Mouse (Mus musculus): ENCODE measurements around the gene Defb19.

Defb19 gene

DNA sequence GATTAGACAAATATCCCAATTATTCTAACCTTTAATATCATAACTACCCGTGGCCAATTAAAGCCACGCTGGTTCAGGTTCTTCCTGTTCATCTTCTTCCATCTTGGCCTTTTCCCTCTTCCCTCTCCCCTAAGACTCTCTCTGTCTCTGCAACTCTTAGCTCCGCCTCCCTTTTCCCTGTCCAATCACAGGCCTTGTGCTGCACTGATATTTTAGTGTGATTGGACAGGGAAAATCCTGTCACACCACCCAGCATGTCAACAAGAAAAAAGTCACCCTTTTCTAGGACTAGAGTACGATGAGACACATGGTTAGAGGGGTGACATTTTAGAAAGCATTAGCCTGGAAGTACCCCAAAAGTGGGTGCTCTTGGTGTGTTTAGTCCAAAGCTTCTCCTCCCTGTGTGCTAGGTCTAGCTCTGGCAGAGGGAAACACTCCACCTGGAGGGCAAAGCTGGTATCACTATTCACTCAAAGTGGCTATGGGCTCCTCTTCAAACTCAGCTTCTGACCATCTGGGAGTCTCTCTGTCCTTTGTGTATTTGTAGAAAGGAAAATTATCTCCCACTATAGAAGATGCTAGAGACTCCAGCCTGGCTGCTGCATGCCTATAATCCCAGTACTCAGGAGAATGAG is 6.9 kb upstream of the Defb19 start:
- DNase-seq, result no peak

DNA sequence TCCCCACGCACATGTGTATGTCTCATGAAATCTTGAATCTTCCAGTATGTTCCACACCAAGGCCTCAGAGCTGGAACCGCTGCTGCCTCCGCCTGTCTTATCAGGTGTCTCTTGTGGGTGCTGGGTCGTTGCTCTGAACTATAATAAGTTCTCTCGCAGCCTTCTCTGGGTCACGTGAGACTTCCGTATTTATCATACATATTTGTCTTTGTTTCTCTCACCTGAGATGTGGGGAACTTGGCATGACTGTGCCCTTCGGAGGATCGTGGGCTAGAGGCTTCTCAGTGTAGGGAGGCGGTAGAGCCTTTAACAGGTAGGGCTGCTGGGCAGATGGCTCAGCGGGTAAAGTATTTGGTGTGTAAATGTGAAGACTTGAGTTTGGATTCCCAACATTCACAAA is 500 bp upstream of the Defb19 start:
- no peak for DNase-seq

DNA sequence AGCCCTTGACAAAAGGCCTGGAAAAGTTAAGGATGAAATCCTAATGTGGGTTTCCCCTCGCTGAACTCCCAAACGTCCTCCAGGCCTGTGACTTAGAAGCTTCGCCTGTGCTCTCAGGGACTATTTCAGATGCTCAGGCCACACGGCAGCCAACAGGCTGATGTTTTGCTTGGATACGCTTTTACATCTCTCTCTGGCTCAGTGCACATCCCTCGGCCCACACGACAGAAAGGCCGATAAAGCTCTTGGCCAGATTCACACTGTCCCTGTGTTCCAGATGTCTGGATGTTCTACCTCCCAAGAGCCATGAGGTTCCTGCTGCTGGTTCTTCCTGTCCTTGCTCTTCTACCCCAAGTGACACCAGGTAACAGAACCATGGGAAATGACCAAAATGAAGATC is 6.6 kb downstream of the Defb19 start:
- DNase-seq, result no peak

DNA sequence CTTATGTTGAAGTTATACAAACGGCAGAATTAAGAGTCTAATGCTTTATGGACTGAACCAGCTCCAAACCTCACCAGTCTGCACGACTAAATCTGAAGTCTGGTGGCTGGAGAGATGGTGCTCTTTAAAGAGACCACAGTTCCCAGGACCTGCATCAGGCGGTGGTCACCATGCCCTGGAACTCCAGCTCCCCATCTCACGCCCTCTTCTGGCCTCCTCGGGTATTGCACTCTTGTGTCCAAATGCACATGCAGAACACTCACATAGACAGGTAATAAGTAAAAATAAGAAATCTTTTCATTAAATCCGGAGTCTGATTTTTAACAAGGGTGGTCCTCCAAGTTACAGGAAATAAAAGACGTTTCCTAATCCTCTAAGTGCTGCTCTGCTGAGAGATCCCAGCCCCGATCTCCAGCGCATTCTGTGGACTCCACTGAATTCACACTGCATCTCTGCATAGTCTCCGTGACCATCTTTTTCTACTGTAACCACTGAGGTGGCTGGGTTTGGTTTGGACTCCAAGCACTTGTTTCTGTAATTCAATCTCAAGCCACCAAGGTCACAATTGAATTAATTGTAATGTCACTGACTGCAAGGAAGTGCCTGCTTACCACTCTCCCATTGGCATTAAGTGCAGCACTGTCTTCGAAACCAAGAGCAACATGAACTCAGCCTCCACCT is 7.9 kb downstream of the Defb19 start, which contains the start of gene Defb21:
Gene Defb21 (plus strand): TSS at position 631 of the 681 bp plus-strand sequence.
- DNase-seq, result peak; percentile 8 to 12

DNA sequence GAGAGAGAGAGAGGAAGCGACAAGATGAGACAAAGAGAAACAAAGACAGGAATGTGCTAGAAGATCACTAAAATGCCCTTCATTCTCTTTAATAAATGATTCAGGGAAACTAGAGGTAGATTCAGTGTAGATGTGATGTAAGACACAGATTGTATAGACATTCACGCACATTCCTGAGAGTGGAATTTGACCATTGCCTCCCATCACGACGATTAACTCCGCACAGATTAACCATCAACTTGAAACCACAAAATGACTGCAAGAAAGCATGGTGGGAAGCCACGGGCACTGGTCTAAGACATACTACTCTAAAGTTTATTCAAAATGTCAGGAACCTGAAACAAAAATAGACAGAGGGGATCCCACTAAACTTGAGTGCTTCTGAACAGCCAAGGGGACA is 9.8 kb downstream of the Defb19 start:
- no peak for DNase-seq

DNA sequence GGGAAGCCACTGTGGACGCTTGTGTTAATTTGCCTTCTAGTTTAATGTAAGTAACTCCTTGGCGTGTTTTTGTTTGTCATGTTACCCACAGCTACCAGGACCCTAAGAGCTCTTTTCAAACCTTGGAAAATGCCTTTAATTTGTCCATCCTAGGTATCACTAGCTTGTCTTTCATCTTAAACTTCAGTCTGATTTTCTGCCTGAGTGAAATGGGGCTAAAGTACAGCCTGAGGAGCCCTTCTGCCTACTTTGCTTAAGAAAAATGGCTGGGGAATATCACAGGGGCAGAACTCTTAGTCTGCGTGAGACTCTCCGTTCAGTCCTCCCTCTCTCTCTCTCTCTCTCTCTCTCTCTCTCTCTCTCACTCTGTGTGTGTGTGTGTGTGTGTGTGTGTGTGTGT is 10.2 kb downstream of the Defb19 start:
- DNase-seq, result no peak

DNA sequence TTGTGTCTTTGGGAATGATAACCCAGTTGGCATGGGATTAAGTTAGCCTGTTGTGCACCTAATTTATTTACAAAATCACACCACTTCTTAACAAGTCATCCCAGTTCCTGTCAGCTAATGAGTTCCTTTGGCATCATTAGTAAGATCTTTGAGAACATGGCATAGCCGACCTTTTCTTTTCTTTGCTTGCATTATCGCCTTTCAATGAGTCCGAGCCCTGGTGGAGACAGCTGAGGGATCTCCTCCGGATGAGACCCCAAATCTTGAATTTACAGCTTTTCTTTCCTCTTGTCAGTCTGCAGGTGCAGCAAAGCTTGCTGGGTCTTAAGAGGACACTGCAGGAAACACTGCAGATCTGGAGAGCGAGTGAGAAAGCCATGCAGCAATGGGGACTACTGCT is 11.1 kb downstream of the Defb19 start, which contains the start of gene Gm17416:
Gene Gm17416 (plus strand): TSS at position 301 of the 400 bp plus-strand sequence.
- no peak for DNase-seq

DNA sequence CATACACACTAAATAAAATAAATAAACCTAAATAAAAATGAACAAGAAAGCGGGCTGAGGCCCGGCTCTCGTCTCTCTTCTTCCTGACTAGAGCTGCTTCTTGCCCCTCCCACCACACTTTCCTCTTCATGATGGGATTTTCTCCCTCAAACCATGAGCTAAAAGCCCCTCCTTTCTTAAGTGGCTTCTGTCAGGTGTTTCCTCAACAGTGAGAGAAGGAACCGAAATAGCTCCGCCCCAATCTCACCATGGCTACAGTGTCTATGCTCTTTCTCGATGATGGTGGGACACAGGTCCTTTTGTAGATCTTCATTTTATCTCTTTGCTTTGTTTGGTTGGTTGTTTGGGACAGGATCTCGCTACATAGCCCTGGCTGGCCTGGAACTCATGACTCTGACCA is 23.5 kb downstream of the Defb19 start:
- DNase-seq, result no peak

DNA sequence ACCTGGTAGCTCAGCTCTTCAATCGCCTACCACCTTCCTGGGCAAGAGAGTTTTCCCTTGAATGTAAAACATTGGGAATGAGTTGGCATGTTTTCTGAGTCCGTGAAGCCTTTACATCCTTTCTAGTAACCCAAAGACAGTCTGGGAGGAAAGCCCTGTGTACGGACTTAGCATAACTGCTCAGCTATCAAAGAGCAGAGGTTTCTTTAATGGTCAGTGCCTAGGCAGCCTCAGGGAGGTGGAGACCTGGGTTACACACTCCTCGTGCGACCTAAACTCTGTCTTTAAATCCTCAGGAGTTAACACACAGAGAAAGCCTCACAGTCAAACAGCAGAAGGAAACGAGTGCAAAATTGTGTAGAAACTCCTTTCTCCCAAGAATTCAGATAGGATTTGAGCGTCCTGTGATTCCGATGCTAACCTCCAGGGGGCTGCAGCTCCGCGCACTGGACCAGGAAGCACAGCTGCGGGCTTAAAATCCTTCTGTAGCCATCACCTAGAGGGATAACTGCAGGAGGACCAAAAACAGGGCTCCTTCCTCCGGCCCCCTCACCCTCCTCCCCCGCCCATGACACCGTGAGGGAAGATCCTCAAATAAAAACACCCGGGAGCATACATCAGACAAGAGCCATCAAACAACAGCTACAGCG is 26.2 kb downstream of the Defb19 start:
- peak; percentile 9 to 22 for DNase-seq

DNA sequence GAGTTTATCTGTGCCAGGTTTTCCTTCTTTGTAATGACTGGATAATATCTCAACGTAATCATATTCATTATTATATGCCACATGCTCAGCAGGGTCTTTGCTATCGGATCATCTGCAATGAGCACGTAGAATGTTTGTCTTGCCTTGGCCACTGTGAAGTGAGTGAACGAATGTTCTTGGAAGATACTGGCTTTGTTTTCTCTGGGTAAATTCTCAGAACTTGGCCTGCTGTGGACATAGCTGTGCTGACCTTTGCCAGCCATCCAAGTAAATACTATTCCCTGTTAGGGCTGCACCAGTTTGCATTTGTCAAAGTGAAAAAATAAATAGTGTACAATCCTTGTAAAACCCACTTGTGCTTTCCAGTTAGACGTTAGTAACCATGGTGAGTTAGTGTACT is 32.0 kb downstream of the Defb19 start:
- no peak for DNase-seq

DNA sequence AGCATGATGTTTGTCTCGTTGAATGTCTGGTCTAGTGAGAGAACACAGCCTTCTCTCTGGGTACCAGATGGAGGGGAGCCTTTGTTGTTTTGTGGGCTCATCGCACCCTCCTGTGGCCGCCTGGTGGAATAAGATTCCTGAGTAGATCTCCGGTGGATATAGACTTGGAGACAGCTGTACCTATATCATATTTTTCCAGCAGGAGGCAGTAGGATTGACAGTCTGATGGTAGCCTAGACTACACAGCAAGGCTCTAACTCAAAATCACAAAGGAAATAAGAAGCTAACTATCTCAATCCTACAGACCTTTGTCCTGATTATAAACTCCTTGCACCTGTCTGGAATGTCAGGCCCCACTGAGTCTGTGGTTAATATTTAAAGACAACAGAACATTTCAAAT is 35.4 kb downstream of the Defb19 start:
- no peak for DNase-seq

DNA sequence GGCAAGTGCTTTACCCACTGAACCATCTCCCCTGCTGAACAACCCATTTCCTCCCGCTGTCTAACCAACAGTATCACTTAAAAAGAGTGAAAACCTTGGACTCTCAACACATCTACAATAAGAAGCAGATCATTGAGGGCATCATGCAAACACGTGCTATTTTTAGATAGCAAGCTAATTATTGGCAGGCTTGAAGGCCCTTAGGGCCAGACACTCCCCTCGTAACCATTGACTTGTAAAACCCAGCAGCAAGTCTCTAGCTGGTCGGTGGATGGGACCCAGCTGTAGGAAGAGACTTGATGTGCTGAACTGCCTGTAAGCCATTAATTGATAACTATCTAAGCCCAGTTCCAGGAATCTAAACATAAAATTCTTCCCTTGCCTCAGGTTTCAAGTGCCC is 36.6 kb downstream of the Defb19 start:
- DNase-seq, result no peak

DNA sequence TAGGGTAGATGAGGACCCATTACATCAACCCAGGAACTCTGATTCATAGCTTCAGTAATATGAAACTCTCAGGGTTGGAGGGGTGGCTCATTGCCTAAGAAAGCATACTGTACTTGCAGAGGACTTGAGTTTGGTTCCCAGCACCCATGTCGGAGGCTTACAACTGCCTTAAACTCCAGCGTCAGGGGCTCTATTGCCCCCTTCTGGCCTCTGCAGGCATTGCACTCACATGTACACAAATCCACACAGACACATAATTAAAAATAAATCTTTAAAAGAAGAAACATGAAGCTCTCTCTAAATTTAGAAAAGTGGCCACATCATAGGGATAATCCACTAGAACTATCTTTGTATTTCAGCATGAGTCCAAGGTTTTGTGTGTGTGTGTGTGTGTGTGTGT is 37.2 kb downstream of the Defb19 start:
- DNase-seq, result no peak

DNA sequence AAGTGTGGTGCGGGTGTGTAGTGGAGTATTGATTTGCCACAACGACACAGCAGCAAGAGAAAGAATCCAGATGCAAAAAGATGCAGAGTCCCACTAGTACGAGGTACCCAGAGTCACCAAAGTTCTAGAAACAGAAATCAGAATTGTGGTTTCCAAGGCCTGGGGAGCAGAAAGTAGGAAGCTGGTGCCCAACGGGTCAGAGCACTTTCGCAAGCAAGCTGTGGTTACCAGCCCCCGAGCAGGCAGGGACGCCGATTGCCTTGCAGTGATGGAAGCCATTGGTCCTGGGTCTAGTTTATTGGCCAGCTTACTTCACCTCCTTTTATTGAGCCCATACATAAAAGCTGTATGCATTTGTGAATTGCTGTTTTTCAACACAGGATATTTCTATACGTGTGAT is 38.1 kb downstream of the Defb19 start:
- DNase-seq, result no peak

DNA sequence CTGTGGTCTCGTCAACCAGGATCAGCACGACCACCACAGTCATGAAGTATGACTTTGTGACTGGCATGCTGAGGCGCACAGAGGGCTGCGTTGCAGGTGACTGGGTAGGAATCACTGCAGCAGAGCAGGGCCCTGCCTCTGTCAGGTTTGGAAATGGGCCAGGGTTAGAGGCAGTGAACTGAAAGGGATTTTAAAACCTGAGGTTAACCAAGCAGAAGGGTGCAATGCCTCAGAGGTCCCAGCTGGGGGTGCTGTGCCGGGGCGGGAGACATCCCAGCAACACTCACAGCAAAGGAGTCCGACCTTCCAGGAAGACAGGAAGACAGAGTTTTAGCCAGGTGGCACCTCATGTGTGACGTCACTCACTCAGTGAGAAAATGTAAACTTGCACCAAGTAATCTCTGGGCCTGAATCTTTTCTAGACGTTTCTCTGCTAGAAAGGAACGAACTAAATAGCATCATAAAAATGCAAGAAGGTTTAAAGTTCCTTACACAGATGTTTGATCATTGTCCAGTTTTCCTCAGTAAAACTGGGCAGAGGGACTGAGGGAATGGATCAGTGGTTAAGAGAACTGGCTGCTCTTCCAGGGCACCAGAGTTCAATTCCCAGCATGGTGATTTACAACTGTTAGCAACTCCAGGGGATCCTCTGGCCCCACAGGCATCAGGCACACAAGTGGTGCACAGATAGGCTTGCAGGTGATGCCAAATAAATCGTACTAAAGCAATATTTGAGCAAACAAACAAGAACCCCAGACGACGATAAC is 40.0 kb downstream of the Defb19 start, which contains the start of gene Defb29:
Gene Defb29 (minus strand): TSS at position 155 of the 767 bp plus-strand sequence.
- DNase-seq, result no peak
